Mouse (Mus musculus) adrenal gland, postnatal 14 days (tissue): ENCODE measurements around the gene Cep41. TPM values are rescaled to one million over a fixed set of nuclear protein-coding genes. Genes with fewer than 3 reads are reported as not detected.

Experiments used
- DNase-seq: peaks from one replicate; pipeline ENCODE4 v3.0.0; 2021; ENCODE audit warnings: mixed read lengths
- microRNA-seq, 2 experiments: library from miRNA; unstranded; fragments of <30 nt; microRNA quantifications; one replicate each; pipeline ENCODE4 v1.2.0; 2021
- total RNA-seq: library from RNA; stranded (reverse); gene quantifications from 2 replicates; pipeline ENCODE4 v1.2.3, GENCODE M21; 2021

Gene Cep41
- total RNA-seq, 1 experiment from 2014 or later = 8.2 TPM

DNA sequence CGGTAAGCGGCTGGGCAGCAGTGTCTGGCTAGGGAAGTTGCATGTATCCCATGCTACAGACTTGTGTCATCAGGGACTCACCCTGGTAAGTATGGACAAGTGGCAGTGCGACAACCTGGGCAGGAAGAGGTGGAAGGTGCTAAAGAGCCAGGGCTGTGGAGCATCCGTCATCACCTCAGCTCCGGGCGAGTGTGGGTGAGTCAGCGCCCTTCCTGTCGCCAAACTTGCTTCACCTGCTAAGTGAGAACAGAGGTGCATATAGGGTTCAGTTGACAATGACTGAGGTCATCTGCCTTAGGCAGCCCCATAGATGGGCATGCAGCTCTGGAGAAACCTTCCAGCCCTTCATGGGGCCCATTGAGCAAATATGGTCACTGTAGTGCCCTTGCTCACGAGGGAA, 68.8 kb downstream of the Cep41 start:
- no peak for DNase-seq

- DNase-seq = no peak
Measured at GRCm38 (mm10) chr6:30621986-30622389, 71.6 kb downstream of the Cep41 start.

- DNase-seq = no peak
Measured at GRCm38 (mm10) chr6:30620994-30621393, 72.6 kb downstream of the Cep41 start.

DNA sequence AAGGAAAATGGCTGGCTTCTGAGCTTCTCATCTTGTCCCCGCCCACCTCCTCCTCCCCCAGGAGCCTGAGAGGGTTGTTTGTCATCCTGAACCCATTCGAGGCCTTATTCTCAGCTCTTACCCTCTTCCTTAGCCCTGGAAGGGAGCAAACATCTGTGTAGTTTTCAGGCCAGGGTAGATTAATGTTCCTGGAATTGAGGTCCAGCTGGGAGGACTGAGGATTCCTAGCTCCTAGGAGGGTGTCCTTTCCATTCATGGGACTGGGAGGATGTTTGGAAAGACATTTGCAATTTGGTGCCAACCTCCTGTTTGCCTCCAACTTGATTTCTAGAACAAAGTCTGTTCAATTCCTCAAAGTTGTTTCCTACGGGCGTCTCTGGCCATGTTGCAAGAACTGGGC, 73.0 kb downstream of the Cep41 start:
- DNase-seq = no peak

GRCm38 (mm10) chr6:30619606-30620005, 73.9 kb downstream of the Cep41 start:
- DNase-seq = peak; percentile 44

- DNase-seq = no peak
Measured at GRCm38 (mm10) chr6:30618735-30619134, 74.8 kb downstream of the Cep41 start.

GRCm38 (mm10) chr6:30617959-30618590, 75.5 kb downstream of the Cep41 start:
- peak; percentile 45 for DNase-seq

DNA sequence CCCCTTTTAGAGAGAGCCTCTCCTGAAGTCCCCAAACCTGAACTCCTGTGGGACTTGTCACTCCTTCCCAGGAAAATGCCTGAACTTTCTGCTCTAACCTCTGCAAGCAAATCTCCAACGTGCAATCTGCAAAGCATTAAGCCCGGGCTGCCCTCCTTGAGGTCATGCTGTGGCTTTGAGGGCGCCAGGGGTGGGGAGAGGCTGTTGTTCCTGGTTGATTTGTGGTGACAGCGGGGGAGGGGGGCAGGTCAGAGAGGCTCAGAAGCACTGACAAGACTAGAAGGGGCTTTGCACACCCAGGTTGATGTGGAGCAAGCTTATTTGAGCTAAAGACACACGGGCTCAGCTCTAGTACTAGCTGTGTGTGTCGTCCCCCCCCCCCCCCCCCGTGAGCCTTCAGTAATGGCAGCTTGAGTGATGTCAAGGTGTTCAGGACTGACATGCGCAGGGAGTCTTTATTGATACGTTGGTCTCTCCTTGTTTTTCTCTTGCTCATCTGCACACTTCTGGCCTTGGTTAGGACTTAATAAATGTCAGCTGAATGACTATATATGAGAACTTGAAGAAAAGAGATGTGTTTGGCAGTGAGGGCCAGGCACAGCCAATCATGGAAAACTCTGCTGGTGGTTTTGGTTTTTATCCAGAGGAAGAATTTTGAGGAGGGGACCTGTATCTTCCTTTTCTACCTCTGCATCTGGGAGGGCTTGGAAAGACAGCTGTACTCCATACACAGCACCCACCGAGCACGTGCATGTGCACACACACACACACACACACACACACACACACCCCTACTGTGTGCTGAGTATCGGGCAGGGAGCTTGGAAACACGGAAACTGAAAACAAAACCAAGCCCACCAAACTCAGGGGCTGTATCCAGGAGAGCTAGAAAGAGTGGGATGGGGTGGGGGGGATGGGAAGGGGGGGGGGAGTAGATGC, 76.3 kb downstream of the Cep41 start:
- DNase-seq = peak; percentile 76

- DNase-seq = no peak
Measured at GRCm38 (mm10) chr6:30616491-30616941, 77.0 kb downstream of the Cep41 start.

- no peak for DNase-seq
Measured at GRCm38 (mm10) chr6:30615741-30616140, 77.8 kb downstream of the Cep41 start.

- no peak for DNase-seq
Measured at GRCm38 (mm10) chr6:30614251-30614650, 79.3 kb downstream of the Cep41 start.

DNA sequence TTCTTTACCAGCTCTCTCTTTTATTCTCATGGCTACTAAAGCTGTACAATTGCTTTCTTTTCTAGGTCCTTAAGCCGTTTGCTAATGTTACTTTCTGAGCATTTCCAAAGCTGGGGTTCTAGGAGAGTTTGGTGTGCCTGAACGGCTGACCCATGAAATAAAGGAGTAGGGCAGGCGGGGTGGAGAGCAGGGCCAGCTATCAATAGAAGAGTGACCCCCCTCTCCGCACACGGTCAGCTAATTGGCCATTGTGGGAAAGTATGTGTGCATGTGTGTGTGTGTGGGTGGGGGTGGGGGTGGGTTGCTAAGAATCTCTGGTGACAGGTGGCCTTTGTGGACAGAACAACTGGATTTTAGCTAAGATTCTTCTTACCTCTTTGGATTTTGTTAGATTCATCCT, 82.3 kb downstream of the Cep41 start:
- no peak for DNase-seq

- DNase-seq = no peak
Measured at GRCm38 (mm10) chr6:30610710-30611109, 82.8 kb downstream of the Cep41 start, which contains the start of gene Cpa5. TSS of gene Cpa5 (plus strand) at chr6:30611010.

- DNase-seq = no peak
Measured at GRCm38 (mm10) chr6:30605672-30606071, 87.9 kb downstream of the Cep41 start.

DNA sequence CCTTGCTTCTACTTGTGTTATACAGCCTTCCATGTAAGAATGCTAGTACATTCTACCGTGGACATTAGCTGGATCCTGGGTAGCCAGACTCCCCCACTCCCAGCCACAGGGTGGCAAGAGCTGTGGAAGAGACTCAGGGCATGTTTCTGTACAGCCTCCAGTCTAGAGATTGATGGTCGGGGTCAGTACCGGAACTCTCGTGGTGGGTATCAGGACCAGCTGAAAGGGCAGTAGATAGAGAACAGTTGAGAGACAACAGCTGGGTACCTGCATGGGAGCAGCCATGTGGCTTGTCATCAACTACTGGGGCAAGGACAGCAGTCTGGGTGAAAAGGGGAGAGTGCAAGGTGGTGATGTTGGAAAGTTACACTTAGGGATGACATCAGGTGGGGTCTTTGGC, 88.4 kb downstream of the Cep41 start:
- DNase-seq = no peak

DNA sequence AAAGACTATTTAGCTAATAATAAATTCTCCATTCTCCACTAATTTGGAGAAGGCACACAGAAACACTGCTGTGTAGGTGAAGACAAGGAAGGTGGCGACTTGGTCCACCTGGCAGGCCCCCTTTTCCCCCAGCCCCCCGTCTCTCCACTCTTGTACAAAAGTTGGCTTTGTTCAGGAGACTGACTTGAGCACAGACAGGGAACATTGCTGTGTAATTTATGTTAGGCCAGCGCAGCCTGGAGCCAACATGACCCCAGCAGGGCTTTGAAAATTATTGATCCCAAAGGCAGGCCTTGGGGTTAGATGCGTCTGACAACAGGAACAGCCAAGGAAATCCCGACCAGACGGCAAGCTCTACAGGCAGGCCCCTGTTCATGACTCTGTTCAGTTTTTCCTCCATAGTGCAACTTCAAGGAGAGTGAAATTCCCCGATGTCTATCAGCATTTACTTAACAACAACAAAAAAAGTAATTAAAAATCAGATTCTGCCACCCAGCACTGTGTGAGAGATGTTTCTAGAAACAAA, 89.1 kb downstream of the Cep41 start:
- DNase-seq = no peak

Small RNA genes within 50 kb of the gene (microRNA-seq; reads per million reads assigned to microRNA genes)
- gene Mir335 = 11,918 to 21,200 reads per million in 2 experiments

Other genes starting within 250 kb of the Cep41 start
- 24.1 and 24.7 TPM in 2 replicates for gene Tmem209, start 184.0 kb downstream of the Cep41 start, total RNA-seq
- gene Ssmem1, start 183.9 kb downstream of the Cep41 start, total RNA-seq = 0.33 TPM in 1 of 2 replicates, not detected in the other
- gene Cpa2, start 152.2 kb downstream of the Cep41 start, total RNA-seq = 0.56 and 0.90 TPM in 2 replicates
- 1.7 and 2.1 TPM in 2 replicates for gene Cpa4, start 125.4 kb downstream of the Cep41 start, total RNA-seq
- not detected in 2 replicates for gene Cpa5, start 82.7 kb downstream of the Cep41 start, total RNA-seq
- 0.30 TPM in 1 of 2 replicates, not detected in the other for gene Cpa1, start 54.5 kb downstream of the Cep41 start, total RNA-seq
- gene Mest, start 29.8 kb upstream of the Cep41 start, total RNA-seq = 73.3 and 85.6 TPM in 2 replicates
- gene Copg2, start 203.0 kb upstream of the Cep41 start, total RNA-seq = 50.1 and 51.5 TPM in 2 replicates
- gene Tsga13, start 221.8 kb upstream of the Cep41 start, total RNA-seq = not detected in 2 replicates